Mouse (Mus musculus) lung, embryonic 14.5 days (tissue): ENCODE results near the gene Faiml. TPM values are rescaled to one million over a fixed set of nuclear protein-coding genes. Genes with fewer than 3 reads are reported as not detected.
A peak's percentile ranks its signal among the peaks of the same experiment; 100 is the strongest.

Experiments
- ATAC-seq: fragments of 200-750 bp; cut with Nextera tagmentation; 2 replicates; pipeline ENCODE4 v1.8.0; 2017; ENCODE audit warnings: mild to moderate bottlenecking, moderate TSS enrichment, moderate library complexity; ENCODE audit not compliant: insufficient read depth
- DNase-seq: peaks from one replicate; pipeline ENCODE4 v3.0.0-alpha.2; 2015
- H3K27ac ChIP-seq: fragments of 300-500 bp; sonication (generic); 2 replicates; pipeline ENCODE4 v1.5.1; 2014; ENCODE audit warnings: low read depth, mild to moderate bottlenecking, moderate library complexity
- H3K27me3 ChIP-seq: fragments of 300-500 bp; sonication (generic); 2 replicates; pipeline ENCODE4 v1.6.1; 2014; ENCODE audit warnings: low read length, control low read depth; ENCODE audit not compliant: insufficient read depth
- H3K36me3 ChIP-seq: fragments of 300-500 bp; sonication (generic); 2 replicates; pipeline ENCODE4 v1.6.1; 2014; ENCODE audit warnings: control low read depth; ENCODE audit not compliant: insufficient read depth
- H3K4me1 ChIP-seq: fragments of 300-500 bp; sonication (generic); 2 replicates; pipeline ENCODE4 v1.6.1; 2014; ENCODE audit warnings: antibody characterized with exemption, control low read depth; ENCODE audit not compliant: insufficient read depth
- H3K4me2 ChIP-seq: fragments of 300-500 bp; sonication (generic); 2 replicates; pipeline ENCODE4 v1.6.1; 2014; ENCODE audit warnings: mild to moderate bottlenecking
- H3K4me3 ChIP-seq: fragments of 300-500 bp; sonication (generic); 2 replicates; pipeline ENCODE4 v1.5.1; 2014; ENCODE audit warnings: low read depth, low read length
- H3K9ac ChIP-seq: fragments of 300-500 bp; sonication (generic); 2 replicates; pipeline ENCODE4 v1.6.1; 2014
- H3K9me3 ChIP-seq: fragments of 300-500 bp; sonication (generic); 2 replicates; pipeline ENCODE4 v1.6.1; 2016; ENCODE audit warnings: low read depth, low read length, control low read depth
- CTCF ChIP-seq: IDR thresholded peaks from 2 replicates; pipeline ENCODE4 v1.5.1; 2016; ENCODE audit warnings: antibody characterized with exemption, low read depth
- WGBS: fragments of 180-500 bp; shearing (Covaris S2); extraction: QIAGEN DNeasy Blood & Tissue Kit; methylation state at CpG from one replicate; pipeline ENCODE4 v1.1.7; 2014; 5-methylcytosine and 5-hydroxymethylcytosine counted together
- polyA plus RNA-seq: library from polyadenylated mRNA; unstranded; fragments of >200 nt; fragmentation: Nextera tagmentation; extraction: Ambion mirVana; gene quantifications from 2 replicates; pipeline ENCODE4 v1.2.1, GENCODE M21; 2014

The Faiml gene
- not detected in 2 replicates for polyA plus RNA-seq

- no peaks in the 10 kb centered on the region for H3K27me3 ChIP-seq
- TF ChIP-seq CTCF = no peak
- WGBS = 82% methylated on average over 14 of the region's 14 CpGs
- H3K27ac ChIP-seq = no peak within 1 kb of the TSS
- DNase-seq = no peak
- no peaks in the 10 kb centered on the region for H3K36me3 ChIP-seq
- no peaks in the 10 kb centered on the region for H3K4me1 ChIP-seq
- no peak within 1 kb of the TSS for H3K4me2 ChIP-seq
- H3K9ac ChIP-seq = no peak within 1 kb of the TSS
- H3K4me3 ChIP-seq = no peak within 1 kb of the TSS
- H3K9me3 ChIP-seq = no peaks in the 10 kb centered on the region
- ATAC-seq = no peak
Observed at GRCm38 (mm10) chr9:99237139-99237538, at the start of gene Faiml. TSS of gene Faiml (minus strand) at chr9:99237239.

GRCm38 (mm10) chr9:99258891-99259290 is 21.9 kb upstream of the Faiml start:
- WGBS = 74% methylated on average over 5 of the region's 5 CpGs
- H3K27ac ChIP-seq = no peak overlapping the region
- H3K9me3 ChIP-seq = no peaks in the 10 kb centered on the region
- no peak overlapping the region for H3K4me2 ChIP-seq
- H3K4me3 ChIP-seq = no peak overlapping the region
- no peak for DNase-seq
- ATAC-seq = no peak
- H3K4me1 ChIP-seq = no peaks in the 10 kb centered on the region
- H3K27me3 ChIP-seq = no peaks in the 10 kb centered on the region
- peaks cover 26% of the 10 kb centered on the region for H3K36me3 ChIP-seq
- TF ChIP-seq CTCF = no peak
- no peak overlapping the region for H3K9ac ChIP-seq

DNA sequence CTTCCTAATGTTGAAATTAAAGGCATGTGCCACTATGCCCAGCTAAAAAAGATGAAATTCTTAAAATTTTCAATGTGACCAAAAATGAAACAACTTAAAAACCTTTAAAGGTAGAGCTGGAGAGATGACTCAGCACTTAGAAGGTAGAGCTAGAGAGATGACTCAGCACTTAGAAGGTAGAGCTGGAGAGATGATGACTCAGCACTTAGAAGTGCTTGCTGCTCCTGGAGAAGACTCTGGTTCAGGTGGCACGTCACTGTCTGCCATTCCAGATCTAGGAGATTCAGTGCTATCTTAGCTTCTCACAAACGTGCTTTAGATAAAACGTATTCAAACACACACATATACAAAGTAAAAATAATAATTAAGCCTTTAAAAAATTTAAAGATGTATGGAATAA is 19.8 kb upstream of the Faiml start:
- H3K9ac ChIP-seq = no peak overlapping the region
- H3K4me3 ChIP-seq = no peak overlapping the region
- H3K9me3 ChIP-seq = no peaks in the 10 kb centered on the region
- no peak for TF ChIP-seq CTCF
- no peaks in the 10 kb centered on the region for H3K27me3 ChIP-seq
- H3K4me1 ChIP-seq = no peaks in the 10 kb centered on the region
- no peak overlapping the region for H3K27ac ChIP-seq
- no peak overlapping the region for H3K4me2 ChIP-seq
- ATAC-seq (no peak), DNase-seq (no peak)
- WGBS = 92% methylated on average over 3 of the region's 3 CpGs
- H3K36me3 ChIP-seq = peaks cover 16% of the 10 kb centered on the region

DNA sequence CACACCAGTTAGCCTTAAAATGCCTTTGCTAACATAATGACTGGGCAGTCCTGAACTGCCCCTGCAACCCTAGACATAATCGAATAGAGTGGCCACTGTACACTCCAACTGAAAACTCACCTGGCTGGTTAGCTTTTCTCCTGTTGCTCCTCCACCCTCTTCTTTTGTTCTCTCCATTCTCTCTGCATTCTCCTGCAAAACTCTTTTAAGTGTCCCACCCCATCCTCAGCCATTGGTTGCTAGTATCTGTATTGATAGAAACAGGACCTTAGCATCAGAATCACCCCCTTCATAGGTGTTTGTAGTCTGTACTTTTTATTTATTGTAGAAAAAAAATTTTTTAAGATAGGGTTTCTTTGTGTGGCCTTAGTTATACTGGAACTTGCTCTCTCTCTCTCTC is 19.2 kb upstream of the Faiml start:
- Histone ChIP-seq H3K4me3 (no peak overlapping the region), H3K36me3 (peaks cover 16% of the 10 kb centered on the region), H3K9ac (no peak overlapping the region), H3K27ac (no peak overlapping the region), H3K9me3 (no peaks in the 10 kb centered on the region), H3K4me2 (no peak overlapping the region), H3K27me3 (no peaks in the 10 kb centered on the region), H3K4me1 (no peaks in the 10 kb centered on the region)
- ATAC-seq (no peak), DNase-seq (no peak)
- 77% methylated on average over 1 of the region's 1 CpGs for WGBS
- no peak for TF ChIP-seq CTCF

- Histone ChIP-seq H3K27ac (no peak overlapping the region), H3K9ac (no peak overlapping the region), H3K4me1 (no peaks in the 10 kb centered on the region), H3K4me2 (no peak overlapping the region), H3K27me3 (no peaks in the 10 kb centered on the region), H3K36me3 (peaks cover 16% of the 10 kb centered on the region), H3K9me3 (no peaks in the 10 kb centered on the region), H3K4me3 (no peak overlapping the region)
- DNase-seq (no peak), ATAC-seq (no peak)
- no peak for TF ChIP-seq CTCF
- 82% methylated on average over 10 of the region's 10 CpGs for WGBS
Observed at GRCm38 (mm10) chr9:99253861-99254260, 16.8 kb upstream of the Faiml start.

- H3K4me2 ChIP-seq = no peak overlapping the region
- H3K9me3 ChIP-seq = no peaks in the 10 kb centered on the region
- no peak for DNase-seq
- no peak for TF ChIP-seq CTCF
- H3K4me3 ChIP-seq = no peak overlapping the region
- WGBS = 92% methylated on average over 4 of the region's 4 CpGs
- H3K4me1 ChIP-seq = no peaks in the 10 kb centered on the region
- H3K9ac ChIP-seq = no peak overlapping the region
- H3K27ac ChIP-seq = no peak overlapping the region
- 0 out of 2 replicates have a peak, but pooled peaks cover 4% of the 10 kb centered on the region for H3K36me3 ChIP-seq
- no peak for ATAC-seq
- H3K27me3 ChIP-seq = no peaks in the 10 kb centered on the region
Observed at GRCm38 (mm10) chr9:99248906-99249305, 11.9 kb upstream of the Faiml start.

DNA sequence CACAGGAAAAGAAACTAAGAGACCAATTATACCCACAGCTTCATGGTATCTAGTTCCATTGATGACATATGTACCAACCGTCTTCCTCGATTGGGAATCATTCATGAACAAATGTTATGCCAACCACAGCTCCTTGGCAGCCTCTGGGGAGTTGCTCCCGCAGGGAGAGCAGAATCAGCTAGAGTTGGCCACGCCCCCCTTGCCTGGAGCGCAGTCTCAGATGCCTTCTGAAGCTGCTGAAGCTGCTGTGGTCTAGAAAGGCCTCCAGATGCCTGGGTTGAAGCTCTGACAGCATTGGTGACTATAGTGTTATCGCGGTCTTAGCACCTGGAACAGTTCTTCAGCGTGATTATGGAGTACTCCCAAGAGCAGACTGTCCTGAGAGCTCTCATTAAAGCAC is 11.3 kb upstream of the Faiml start:
- no peak for TF ChIP-seq CTCF
- H3K27me3 ChIP-seq = no peaks in the 10 kb centered on the region
- no peak overlapping the region for H3K4me2 ChIP-seq
- peak; percentile 15 for DNase-seq
- H3K4me3 ChIP-seq = no peak overlapping the region
- H3K27ac ChIP-seq = no peak overlapping the region
- H3K9me3 ChIP-seq = no peaks in the 10 kb centered on the region
- H3K36me3 ChIP-seq = 0 out of 2 replicates have a peak, but pooled peaks cover 4% of the 10 kb centered on the region
- H3K4me1 ChIP-seq = no peaks in the 10 kb centered on the region
- ATAC-seq = no peak
- WGBS = 62% methylated on average over 8 of the region's 8 CpGs
- H3K9ac ChIP-seq = no peak overlapping the region

- DNase-seq (peak; percentile 26), ATAC-seq (0 out of 2 replicates have a peak, but pooled peaks have one; percentile 8)
- H3K9me3 ChIP-seq = no peaks in the 10 kb centered on the region
- no peaks in the 10 kb centered on the region for H3K4me1 ChIP-seq
- H3K4me2 ChIP-seq = peak overlapping the region; percentile 78
- peak overlapping the region; percentile 74 for H3K9ac ChIP-seq
- no peak for TF ChIP-seq CTCF
- peak overlapping the region; percentile 78 for H3K27ac ChIP-seq
- no peaks in the 10 kb centered on the region for H3K27me3 ChIP-seq
- 1% methylated on average over 10 of the region's 10 CpGs for WGBS
- H3K4me3 ChIP-seq = peak overlapping the region; percentile 79
- H3K36me3 ChIP-seq = 0 out of 2 replicates have a peak, but pooled peaks cover 4% of the 10 kb centered on the region
Observed at GRCm38 (mm10) chr9:99243895-99244293, 6.9 kb upstream of the Faiml start.
